Mouse (Mus musculus) thymus, adult 2 months (tissue): ENCODE data around the gene Map7.
A peak's percentile ranks its signal among the peaks of the same experiment; 100 is the strongest.

Experiments
- CTCF ChIP-seq: fragments of 200-500 bp; IDR thresholded peaks from 2 replicates; pipeline ENCODE4 v1.5.1; 2012; ENCODE audit warnings: mild to moderate bottlenecking, control low read depth, low read length, moderate library complexity, borderline replicate concordance; ENCODE audit not compliant: control insufficient read depth, poor library complexity, insufficient read depth; ENCODE audit errors: extremely low read depth
- POLR2A ChIP-seq: fragments of 200-500 bp; IDR thresholded peaks from 2 replicates; pipeline ENCODE4 v1.6.1; 2012; ENCODE audit warnings: mild to moderate bottlenecking, low read length, control low read depth, moderate library complexity; ENCODE audit not compliant: control insufficient read depth, poor library complexity, insufficient read depth; ENCODE audit errors: extremely low read depth

DNA sequence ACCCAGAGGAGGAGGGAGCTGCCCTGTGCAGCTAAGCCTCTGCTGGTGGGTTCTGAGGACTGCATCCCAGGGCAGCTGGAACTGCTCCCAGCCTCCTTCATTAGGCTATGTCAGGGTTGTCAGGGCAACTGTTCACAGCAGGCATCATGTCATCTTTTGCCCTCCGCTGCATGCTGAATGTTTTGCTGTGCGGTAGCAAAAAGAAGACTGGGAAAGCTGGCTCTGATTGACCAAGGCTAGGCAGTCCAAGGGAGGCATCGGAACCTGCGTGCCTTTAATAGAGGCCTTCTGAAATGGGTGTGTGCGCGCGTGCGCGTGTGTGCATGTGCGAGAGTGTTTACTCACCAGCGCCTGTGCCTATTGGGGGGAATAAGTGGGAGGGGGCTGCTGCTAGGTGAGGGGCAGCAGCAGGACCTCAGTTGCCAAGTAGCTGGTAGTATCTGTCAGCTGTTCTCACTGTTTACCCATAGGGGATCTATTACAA lies 22.4 kb downstream of the Map7 start:
- TF ChIP-seq POLR2A: no peak
- peak; percentile 59; the same call in 1 of the 2 replicates for TF ChIP-seq CTCF
